Mouse (Mus musculus) liver, embryonic 15.5 days (tissue): ENCODE results near the gene Lmbr1. TPM values are rescaled to one million over a fixed set of nuclear protein-coding genes. Genes with fewer than 3 reads are reported as not detected.

ENCODE experiments used
- ATAC-seq: fragments of 200-750 bp; cut with Nextera tagmentation; 2 replicates; pipeline ENCODE4 v1.8.0; 2017; ENCODE audit warnings: moderate number of reproducible peaks, mild to moderate bottlenecking, moderate library complexity; ENCODE audit not compliant: insufficient read depth
- H3K27ac ChIP-seq: fragments of 300-500 bp; sonication (generic); replicated peaks from 2 replicates; pipeline ENCODE4 v1.5.1; 2015; ENCODE audit warnings: mild to moderate bottlenecking, inconsistent platforms
- H3K27me3 ChIP-seq: fragments of 300-500 bp; sonication (generic); 2 replicates; pipeline ENCODE4 v1.6.1; 2015; ENCODE audit warnings: mild to moderate bottlenecking, inconsistent platforms
- H3K36me3 ChIP-seq: fragments of 300-500 bp; sonication (generic); replicated peaks from 2 replicates; pipeline ENCODE4 v1.6.1; 2015; ENCODE audit warnings: moderate library complexity, mild to moderate bottlenecking, inconsistent platforms
- H3K4me1 ChIP-seq: fragments of 300-500 bp; sonication (generic); replicated peaks from 2 replicates; pipeline ENCODE4 v1.6.1; 2015; ENCODE audit warnings: inconsistent platforms
- H3K4me2 ChIP-seq: fragments of 300-500 bp; sonication (generic); 2 replicates; pipeline ENCODE4 v1.6.1; 2015; ENCODE audit warnings: moderate library complexity, mild to moderate bottlenecking, inconsistent platforms
- H3K4me3 ChIP-seq: fragments of 300-500 bp; sonication (generic); replicated peaks from 2 replicates; pipeline ENCODE4 v1.5.1; 2015; ENCODE audit warnings: mild to moderate bottlenecking, inconsistent platforms
- H3K9ac ChIP-seq: fragments of 300-500 bp; sonication (generic); 2 replicates; pipeline ENCODE4 v1.6.1; 2015; ENCODE audit warnings: moderate library complexity, mild to moderate bottlenecking, inconsistent platforms
- H3K9me3 ChIP-seq: fragments of 300-500 bp; sonication (generic); replicated peaks from 2 replicates; pipeline ENCODE4 v1.6.1; 2016; ENCODE audit warnings: inconsistent platforms
- WGBS: fragments of 180-500 bp; shearing (Covaris S2); methylation state at CpG from one replicate; pipeline ENCODE4 v1.1.7; 2015; ENCODE audit warnings: mixed read lengths; ENCODE audit not compliant: insufficient replicate concordance; 5-methylcytosine and 5-hydroxymethylcytosine counted together
- polyA plus RNA-seq: library from polyadenylated mRNA; unstranded; fragments of >200 nt; fragmentation: Nextera tagmentation; extraction: Ambion mirVana; gene quantifications from 2 replicates; pipeline ENCODE4 v1.2.1, GENCODE M21; 2015

Lmbr1 gene
- polyA plus RNA-seq, 1 experiment from 2014 or later = 2.6 TPM

- Histone ChIP-seq H3K9me3 (no peaks in the 10 kb centered on the region), H3K4me2 (peak overlapping the region; percentile 85), H3K4me1 (peaks cover 26% of the 10 kb centered on the region), H3K9ac (peak overlapping the region; percentile 74), H3K27me3 (peaks cover 8% of the 10 kb centered on the region; the same call in 1 of the 2 replicates), H3K36me3 (no peaks in the 10 kb centered on the region), H3K27ac (peak overlapping the region; percentile 83), H3K4me3 (peak overlapping the region; percentile 82)
- peak; percentile 69 for ATAC-seq
- 2% methylated on average over 47 of the region's 47 CpGs for WGBS
Observed at GRCm38 (mm10) chr5:29377590-29378297, 446 bp downstream of the Lmbr1 start.

GRCm38 (mm10) chr5:29363511-29363910 is 14.7 kb downstream of the Lmbr1 start:
- Histone ChIP-seq H3K27ac (no peak overlapping the region), H3K9ac (no peak overlapping the region), H3K36me3 (peaks cover 14% of the 10 kb centered on the region; the same call in 1 of the 2 replicates), H3K4me3 (no peak overlapping the region), H3K4me2 (no peak overlapping the region), H3K27me3 (no peaks in the 10 kb centered on the region), H3K4me1 (no peaks in the 10 kb centered on the region), H3K9me3 (no peaks in the 10 kb centered on the region)
- 60% methylated on average over 6 of the region's 6 CpGs for WGBS
- no peak for ATAC-seq

- no peak overlapping the region for H3K4me2 ChIP-seq
- H3K9ac ChIP-seq = no peak overlapping the region
- no peaks in the 10 kb centered on the region for H3K9me3 ChIP-seq
- H3K27me3 ChIP-seq = no peaks in the 10 kb centered on the region
- no peak overlapping the region for H3K4me3 ChIP-seq
- no peaks in the 10 kb centered on the region for H3K4me1 ChIP-seq
- 41% methylated on average over 5 of the region's 5 CpGs for WGBS
- H3K27ac ChIP-seq = no peak overlapping the region
- no peak for ATAC-seq
- no peaks in the 10 kb centered on the region for H3K36me3 ChIP-seq
Observed at GRCm38 (mm10) chr5:29335836-29336235, 42.4 kb downstream of the Lmbr1 start.

- H3K27me3 ChIP-seq = no peaks in the 10 kb centered on the region
- no peak overlapping the region for H3K4me3 ChIP-seq
- H3K9me3 ChIP-seq = no peaks in the 10 kb centered on the region
- H3K27ac ChIP-seq = no peak overlapping the region
- WGBS = 80% methylated on average over 2 of the region's 2 CpGs
- no peaks in the 10 kb centered on the region for H3K36me3 ChIP-seq
- H3K4me2 ChIP-seq = no peak overlapping the region
- no peaks in the 10 kb centered on the region for H3K4me1 ChIP-seq
- ATAC-seq = no peak
- H3K9ac ChIP-seq = no peak overlapping the region
Observed at GRCm38 (mm10) chr5:29322503-29322902, 55.7 kb downstream of the Lmbr1 start.

GRCm38 (mm10) chr5:29309191-29309590 is 69.0 kb downstream of the Lmbr1 start:
- Histone ChIP-seq H3K27ac (no peak overlapping the region), H3K4me2 (no peak overlapping the region), H3K27me3 (no peaks in the 10 kb centered on the region), H3K4me1 (peaks cover 3% of the 10 kb centered on the region; the same call in 1 of the 2 replicates), H3K36me3 (no peaks in the 10 kb centered on the region), H3K9me3 (no peaks in the 10 kb centered on the region), H3K4me3 (no peak overlapping the region), H3K9ac (no peak overlapping the region)
- WGBS = 42% methylated on average over 3 of the region's 3 CpGs
- no peak for ATAC-seq

- no peak overlapping the region for H3K27ac ChIP-seq
- ATAC-seq = no peak
- no peak overlapping the region for H3K4me3 ChIP-seq
- 6% methylated on average over 2 of the region's 2 CpGs for WGBS
- H3K9ac ChIP-seq = no peak overlapping the region
- H3K36me3 ChIP-seq = no peaks in the 10 kb centered on the region
- H3K4me2 ChIP-seq = no peak overlapping the region
- H3K4me1 ChIP-seq = no peaks in the 10 kb centered on the region
- H3K27me3 ChIP-seq = no peaks in the 10 kb centered on the region
- no peaks in the 10 kb centered on the region for H3K9me3 ChIP-seq
Observed at GRCm38 (mm10) chr5:29293194-29293593, 85.0 kb downstream of the Lmbr1 start.

GRCm38 (mm10) chr5:29290110-29290509 is 88.1 kb downstream of the Lmbr1 start:
- no peak overlapping the region for H3K27ac ChIP-seq
- WGBS = 78% methylated on average over 3 of the region's 3 CpGs
- H3K9me3 ChIP-seq = no peaks in the 10 kb centered on the region

GRCm38 (mm10) chr5:29289703-29290102 is 88.5 kb downstream of the Lmbr1 start:
- ATAC-seq = no peak
- Histone ChIP-seq H3K27ac (no peak overlapping the region), H3K27me3 (no peaks in the 10 kb centered on the region), H3K36me3 (no peaks in the 10 kb centered on the region), H3K9me3 (no peaks in the 10 kb centered on the region), H3K4me1 (no peaks in the 10 kb centered on the region), H3K4me2 (no peak overlapping the region), H3K4me3 (no peak overlapping the region), H3K9ac (no peak overlapping the region)
- WGBS = 57% methylated on average over 6 of the region's 6 CpGs

More at GRCm38 (mm10) chr5:29290110-29290509, 88.1 kb downstream of the Lmbr1 start:
- H3K27me3 ChIP-seq = no peaks in the 10 kb centered on the region
- H3K4me1 ChIP-seq = no peaks in the 10 kb centered on the region
- H3K4me3 ChIP-seq = no peak overlapping the region
- no peak for ATAC-seq
- H3K9ac ChIP-seq = no peak overlapping the region
- no peaks in the 10 kb centered on the region for H3K36me3 ChIP-seq
- H3K4me2 ChIP-seq = no peak overlapping the region

GRCm38 (mm10) chr5:29281081-29281480 is 97.1 kb downstream of the Lmbr1 start:
- WGBS = 75% methylated on average over 3 of the region's 3 CpGs
- H3K27ac ChIP-seq = no peak overlapping the region

GRCm38 (mm10) chr5:29274746-29275145 is 103.4 kb downstream of the Lmbr1 start:
- H3K27me3 ChIP-seq = no peaks in the 10 kb centered on the region
- H3K4me2 ChIP-seq = no peak overlapping the region
- no peaks in the 10 kb centered on the region for H3K9me3 ChIP-seq
- no peaks in the 10 kb centered on the region for H3K36me3 ChIP-seq
- ATAC-seq = no peak
- no peak overlapping the region for H3K4me3 ChIP-seq
- no peak overlapping the region for H3K9ac ChIP-seq
- H3K27ac ChIP-seq = no peak overlapping the region
- no peaks in the 10 kb centered on the region for H3K4me1 ChIP-seq

More at GRCm38 (mm10) chr5:29281081-29281480, 97.1 kb downstream of the Lmbr1 start:
- no peaks in the 10 kb centered on the region for H3K36me3 ChIP-seq
- ATAC-seq = no peak
- H3K4me2 ChIP-seq = no peak overlapping the region
- H3K27me3 ChIP-seq = no peaks in the 10 kb centered on the region
- no peaks in the 10 kb centered on the region for H3K4me1 ChIP-seq
- no peak overlapping the region for H3K9ac ChIP-seq
- no peak overlapping the region for H3K4me3 ChIP-seq
- no peaks in the 10 kb centered on the region for H3K9me3 ChIP-seq

- Histone ChIP-seq H3K9ac (no peak overlapping the region), H3K4me1 (no peaks in the 10 kb centered on the region), H3K27me3 (no peaks in the 10 kb centered on the region), H3K4me2 (no peak overlapping the region), H3K9me3 (no peaks in the 10 kb centered on the region), H3K27ac (no peak overlapping the region), H3K36me3 (no peaks in the 10 kb centered on the region), H3K4me3 (no peak overlapping the region)
- ATAC-seq = no peak
- WGBS = 56% methylated on average over 2 of the region's 2 CpGs
Observed at GRCm38 (mm10) chr5:29273426-29273825, 104.8 kb downstream of the Lmbr1 start.

GRCm38 (mm10) chr5:29270879-29271278 is 107.3 kb downstream of the Lmbr1 start:
- no peak overlapping the region for H3K27ac ChIP-seq
- no peak for ATAC-seq
- H3K4me3 ChIP-seq = no peak overlapping the region
- H3K4me1 ChIP-seq = no peaks in the 10 kb centered on the region
- H3K27me3 ChIP-seq = no peaks in the 10 kb centered on the region
- no peak overlapping the region for H3K4me2 ChIP-seq
- no peaks in the 10 kb centered on the region for H3K36me3 ChIP-seq
- H3K9ac ChIP-seq = no peak overlapping the region
- no peaks in the 10 kb centered on the region for H3K9me3 ChIP-seq
- 66% methylated on average over 4 of the region's 4 CpGs for WGBS
